Mouse (Mus musculus) ZHBTc4 (cell line): ENCODE measurements around the gene Shld1.

Experiments used
- DNase-seq: peaks from one replicate; pipeline ENCODE4 v3.0.0-alpha.2; 2011; ENCODE audit warnings: low read depth, low spot score

Shld1 gene

GRCm38 (mm10) chr2:132724561-132724960, 37.8 kb downstream of the Shld1 start:
- DNase-seq: no peak

GRCm38 (mm10) chr2:132725376-132725905, 38.7 kb downstream of the Shld1 start:
- no peak for DNase-seq

- DNase-seq: no peak
These were observed 39.4 kb downstream of the Shld1 start for GRCm38 (mm10) chr2:132726156-132726555.

GRCm38 (mm10) chr2:132732940-132733339, 46.2 kb downstream of the Shld1 start:
- no peak for DNase-seq

- no peak for DNase-seq
These were observed 47.2 kb downstream of the Shld1 start for GRCm38 (mm10) chr2:132733603-132734573.

GRCm38 (mm10) chr2:132738816-132739432, 52.2 kb downstream of the Shld1 start:
- DNase-seq: no peak

GRCm38 (mm10) chr2:132741862-132742347, 55.2 kb downstream of the Shld1 start:
- peak; percentile 29 for DNase-seq

- no peak for DNase-seq
These were observed 58.1 kb downstream of the Shld1 start for GRCm38 (mm10) chr2:132744866-132745265.

GRCm38 (mm10) chr2:132746108-132746507, 59.4 kb downstream of the Shld1 start:
- DNase-seq: no peak

- DNase-seq: no peak
These were observed 64.0 kb downstream of the Shld1 start for GRCm38 (mm10) chr2:132750726-132751125.

- no peak for DNase-seq
These were observed 64.7 kb downstream of the Shld1 start for GRCm38 (mm10) chr2:132751141-132752066.

GRCm38 (mm10) chr2:132752398-132752797, 65.7 kb downstream of the Shld1 start:
- no peak for DNase-seq

GRCm38 (mm10) chr2:132753137-132753536, 66.4 kb downstream of the Shld1 start:
- no peak for DNase-seq

GRCm38 (mm10) chr2:132757911-132758310, 71.2 kb downstream of the Shld1 start:
- DNase-seq: peak; percentile 12

GRCm38 (mm10) chr2:132770822-132771221, 84.1 kb downstream of the Shld1 start:
- DNase-seq: no peak

- DNase-seq: no peak
These were observed 94.2 kb downstream of the Shld1 start, which contains the start of gene Chgb for GRCm38 (mm10) chr2:132780978-132781377. Gene Chgb, plus strand, starts transcription at chr2:132781278.

GRCm38 (mm10) chr2:132781439-132782068, 94.8 kb downstream of the Shld1 start:
- peak; percentile 97 for DNase-seq

GRCm38 (mm10) chr2:132784039-132784438, 97.3 kb downstream of the Shld1 start:
- DNase-seq: no peak

GRCm38 (mm10) chr2:132793441-132794203, 106.9 kb downstream of the Shld1 start:
- no peak for DNase-seq

GRCm38 (mm10) chr2:132794204-132794586, 107.5 kb downstream of the Shld1 start:
- DNase-seq: no peak
